Mouse (Mus musculus): ENCODE results near the gene A030003K21Rik. TPM values are rescaled to one million over a fixed set of nuclear protein-coding genes. Genes with fewer than 3 reads are reported as not detected.
"Not testable (repeated sequence)": the region's sequence is repeated elsewhere in the genome, so short reads cannot be mapped to it uniquely, and the experiment has no call there.

The A030003K21Rik gene
- polyA plus RNA-seq, 1 experiment, result not detected

GRCm38 (mm10) chr1:82975750-82976149 lies 32.6 kb upstream of the A030003K21Rik start:
- DNase-seq, result peak; percentile 21
- Histone ChIP-seq H3K27me3 (replicated peaks; ENCODE audit: control insufficient read depth, insufficient read depth, low read length) (no peaks in the 10 kb centered on the region), H3K4me1 (ENCODE audit: control insufficient read depth, insufficient read depth, low read length) (no peaks in the 10 kb centered on the region), H3K36me3 (ENCODE audit: control insufficient read depth, insufficient read depth, low read length) (no peaks in the 10 kb centered on the region), H3K4me3 (ENCODE audit: insufficient read depth, low read depth, low read length) (no peak overlapping the region), H3K27ac (ENCODE audit: insufficient read depth, low read depth, low read length) (no peak overlapping the region)
- WGBS, result 72% methylated on average over 5 of the region's 5 CpGs
- no peak for TF ChIP-seq CTCF (conservative IDR thresholded peaks at IDR 0.05; ENCODE audit: insufficient read depth, insufficient read length, low read depth, low read length)
- TF ChIP-seq POLR2A (IDR thresholded peaks at IDR 0.05; ENCODE audit: low read depth, low read length), result no peak

- Histone ChIP-seq H3K27me3 (replicated peaks; ENCODE audit: control insufficient read depth, insufficient read depth, low read length) (no peaks in the 10 kb centered on the region), H3K4me3 (ENCODE audit: insufficient read depth, low read depth, low read length) (no peak overlapping the region), H3K27ac (ENCODE audit: insufficient read depth, low read depth, low read length) (no peak overlapping the region), H3K36me3 (ENCODE audit: control insufficient read depth, insufficient read depth, low read length) (no peaks in the 10 kb centered on the region), H3K4me1 (ENCODE audit: control insufficient read depth, insufficient read depth, low read length) (no peaks in the 10 kb centered on the region)
- 76% methylated on average over 9 of the region's 9 CpGs for WGBS
- TF ChIP-seq POLR2A (IDR thresholded peaks at IDR 0.05; ENCODE audit: low read depth, low read length) (no peak), CTCF (conservative IDR thresholded peaks at IDR 0.05; ENCODE audit: insufficient read depth, insufficient read length, low read depth, low read length) (no peak)
- DNase-seq, result no peak
Measured at GRCm38 (mm10) chr1:82974342-82974741, 31.2 kb upstream of the A030003K21Rik start.

- no peak for TF ChIP-seq POLR2A (IDR thresholded peaks at IDR 0.05; ENCODE audit: low read depth, low read length)
- no peak for TF ChIP-seq CTCF (conservative IDR thresholded peaks at IDR 0.05; ENCODE audit: insufficient read depth, insufficient read length, low read depth, low read length)
- DNase-seq, result no peak
- no peaks in the 10 kb centered on the region for H3K4me1 ChIP-seq (ENCODE audit: control insufficient read depth, insufficient read depth, low read length)
- H3K27ac ChIP-seq (ENCODE audit: insufficient read depth, low read depth, low read length), result no peak overlapping the region
- no peaks in the 10 kb centered on the region for H3K36me3 ChIP-seq (ENCODE audit: control insufficient read depth, insufficient read depth, low read length)
- H3K27me3 ChIP-seq (replicated peaks; ENCODE audit: control insufficient read depth, insufficient read depth, low read length), result no peaks in the 10 kb centered on the region
- WGBS, result 64% methylated on average over 6 of the region's 6 CpGs
- no peak overlapping the region for H3K4me3 ChIP-seq (ENCODE audit: insufficient read depth, low read depth, low read length)
Measured at GRCm38 (mm10) chr1:82973901-82974300, 30.7 kb upstream of the A030003K21Rik start.

GRCm38 (mm10) chr1:82973244-82973643 lies 30.1 kb upstream of the A030003K21Rik start:
- Histone ChIP-seq H3K27me3 (replicated peaks; ENCODE audit: control insufficient read depth, insufficient read depth, low read length) (no peaks in the 10 kb centered on the region), H3K4me1 (ENCODE audit: control insufficient read depth, insufficient read depth, low read length) (no peaks in the 10 kb centered on the region), H3K36me3 (ENCODE audit: control insufficient read depth, insufficient read depth, low read length) (no peaks in the 10 kb centered on the region), H3K4me3 (ENCODE audit: insufficient read depth, low read depth, low read length) (no peak overlapping the region), H3K27ac (ENCODE audit: insufficient read depth, low read depth, low read length) (no peak overlapping the region)
- DNase-seq, result peak; percentile 46
- TF ChIP-seq CTCF (conservative IDR thresholded peaks at IDR 0.05; ENCODE audit: insufficient read depth, insufficient read length, low read depth, low read length) (no peak), POLR2A (IDR thresholded peaks at IDR 0.05; ENCODE audit: low read depth, low read length) (no peak)
- 85% methylated on average over 1 of the region's 1 CpGs for WGBS

- Histone ChIP-seq H3K4me3 (ENCODE audit: insufficient read depth, low read depth, low read length) (no peak overlapping the region), H3K4me1 (ENCODE audit: control insufficient read depth, insufficient read depth, low read length) (no peaks in the 10 kb centered on the region), H3K27ac (ENCODE audit: insufficient read depth, low read depth, low read length) (no peak overlapping the region), H3K36me3 (ENCODE audit: control insufficient read depth, insufficient read depth, low read length) (no peaks in the 10 kb centered on the region), H3K27me3 (replicated peaks; ENCODE audit: control insufficient read depth, insufficient read depth, low read length) (no peaks in the 10 kb centered on the region)
- WGBS, result 45% methylated on average over 4 of the region's 4 CpGs
- peak; percentile 52 for DNase-seq
- TF ChIP-seq POLR2A (IDR thresholded peaks at IDR 0.05; ENCODE audit: low read depth, low read length), result no peak
- no peak for TF ChIP-seq CTCF (conservative IDR thresholded peaks at IDR 0.05; ENCODE audit: insufficient read depth, insufficient read length, low read depth, low read length)
Measured at GRCm38 (mm10) chr1:82972046-82972445, 28.9 kb upstream of the A030003K21Rik start.

- Histone ChIP-seq H3K4me3 (ENCODE audit: insufficient read depth, low read depth, low read length) (no peak overlapping the region), H3K27me3 (replicated peaks; ENCODE audit: control insufficient read depth, insufficient read depth, low read length) (no peaks in the 10 kb centered on the region), H3K36me3 (ENCODE audit: control insufficient read depth, insufficient read depth, low read length) (no peaks in the 10 kb centered on the region), H3K27ac (ENCODE audit: insufficient read depth, low read depth, low read length) (no peak overlapping the region), H3K4me1 (ENCODE audit: control insufficient read depth, insufficient read depth, low read length) (no peaks in the 10 kb centered on the region)
- TF ChIP-seq CTCF (conservative IDR thresholded peaks at IDR 0.05; ENCODE audit: insufficient read depth, insufficient read length, low read depth, low read length), result no peak
- TF ChIP-seq POLR2A (IDR thresholded peaks at IDR 0.05; ENCODE audit: low read depth, low read length), result no peak
- DNase-seq, result no peak
- WGBS, result 70% methylated on average over 3 of the region's 3 CpGs
Measured at GRCm38 (mm10) chr1:82966413-82966812, 23.2 kb upstream of the A030003K21Rik start.

GRCm38 (mm10) chr1:82959870-82960385 lies 16.7 kb upstream of the A030003K21Rik start, which contains the start of gene Gm47955:
Gene Gm47955 (plus strand): TSS chr1:82960286.
- Histone ChIP-seq H3K4me1 (ENCODE audit: control insufficient read depth, insufficient read depth, low read length) (no peaks in the 10 kb centered on the region), H3K4me3 (ENCODE audit: insufficient read depth, low read depth, low read length) (no peak within 1 kb of the TSS), H3K27me3 (replicated peaks; ENCODE audit: control insufficient read depth, insufficient read depth, low read length) (no peaks in the 10 kb centered on the region), H3K36me3 (ENCODE audit: control insufficient read depth, insufficient read depth, low read length) (no peaks in the 10 kb centered on the region), H3K27ac (ENCODE audit: insufficient read depth, low read depth, low read length) (no peak within 1 kb of the TSS)
- DNase-seq, result no peak
- 90% methylated on average over 11 of the region's 11 CpGs for WGBS
- TF ChIP-seq CTCF (conservative IDR thresholded peaks at IDR 0.05; ENCODE audit: insufficient read depth, insufficient read length, low read depth, low read length), result no peak

- DNase-seq; H3K27me3 ChIP-seq (replicated peaks; ENCODE audit: control insufficient read depth, insufficient read depth, low read length); H3K4me1 ChIP-seq (ENCODE audit: control insufficient read depth, insufficient read depth, low read length); H3K36me3 ChIP-seq (ENCODE audit: control insufficient read depth, insufficient read depth, low read length); H3K27ac ChIP-seq (ENCODE audit: insufficient read depth, low read depth, low read length); H3K4me3 ChIP-seq (ENCODE audit: insufficient read depth, low read depth, low read length): not testable (repeated sequence)
Measured at GRCm38 (mm10) chr1:82955913-82956312, 12.7 kb upstream of the A030003K21Rik start, which contains the start of gene Gm7544. Gene Gm7544 (minus strand): TSS chr1:82956013.

Measured in kidney, adult 2 months (tissue).